Mouse (Mus musculus) cortical plate, adult 2 months (tissue): Measurements from ENCODE around the gene Olfr1412.

ENCODE experiments used
- CTCF ChIP-seq: fragments of 200-500 bp; IDR thresholded peaks from 2 replicates; pipeline ENCODE4 v1.5.1; 2011; ENCODE audit warnings: mild to moderate bottlenecking, control low read depth, low read length; ENCODE audit not compliant: insufficient read depth; ENCODE audit errors: extremely low read depth
- POLR2A ChIP-seq: fragments of 200-500 bp; IDR thresholded peaks from 2 replicates; pipeline ENCODE4 v1.6.1; 2011; ENCODE audit warnings: mild to moderate bottlenecking, low read length, control low read depth; ENCODE audit not compliant: insufficient read depth; ENCODE audit errors: extremely low read depth

DNA sequence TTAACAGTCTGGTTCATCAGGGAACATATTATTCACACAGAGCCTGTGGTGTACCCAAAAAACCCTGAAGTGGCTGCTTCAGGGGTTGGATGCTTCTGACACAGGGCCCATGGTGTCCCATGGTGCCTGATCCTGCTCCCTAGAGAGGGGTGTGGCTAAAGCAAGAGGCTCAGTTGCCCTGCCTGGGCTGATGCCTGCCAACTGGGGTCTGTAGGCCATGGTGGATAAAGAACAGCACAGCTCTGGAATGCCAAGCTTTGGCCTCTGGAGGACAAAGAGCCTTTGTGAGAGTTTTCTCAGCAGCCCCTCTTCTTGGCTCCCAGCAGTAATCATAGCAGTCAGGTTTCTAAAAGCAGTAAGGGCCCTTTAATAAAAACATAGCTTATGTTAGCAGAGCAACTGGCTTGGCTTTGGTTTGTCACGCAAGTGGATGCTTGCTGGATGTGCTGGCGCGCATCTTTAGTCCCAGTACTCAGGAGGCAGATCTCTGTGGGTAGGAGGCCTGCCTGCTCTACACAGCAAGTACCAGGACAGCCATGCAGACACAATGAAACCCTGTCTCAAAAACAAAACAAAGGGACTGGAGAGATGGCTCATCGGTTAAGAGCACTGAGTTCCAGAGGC, 49.5 kb downstream of the Olfr1412 start:
- TF ChIP-seq CTCF, result no peak
- TF ChIP-seq POLR2A, result no peak
